Mouse (Mus musculus) lung, embryonic 15.5 days (tissue): ENCODE measurements at regions not wholly inside any gene's neighbourhood (a gene's known extent, or its start where the extent isn't known, plus 50 kb on each side); places are given as distances from the start of the nearest gene placed in this dataset.

ENCODE experiments used
- ATAC-seq: fragments of 200-750 bp; cut with Nextera tagmentation; 2 replicates; pipeline ENCODE4 v1.8.0; 2017; ENCODE audit warnings: moderate number of reproducible peaks, borderline replicate concordance; ENCODE audit not compliant: low FRiP score, low TSS enrichment; ENCODE audit errors: extremely low read depth
- H3K27ac ChIP-seq: fragments of 300-500 bp; sonication (generic); 2 replicates; pipeline ENCODE4 v1.5.1; 2015; ENCODE audit warnings: moderate library complexity, mild to moderate bottlenecking, inconsistent platforms
- H3K27me3 ChIP-seq: fragments of 300-500 bp; sonication (generic); 2 replicates; pipeline ENCODE4 v1.6.1; 2015; ENCODE audit warnings: inconsistent platforms
- H3K36me3 ChIP-seq: fragments of 300-500 bp; sonication (generic); 2 replicates; pipeline ENCODE4 v1.6.1; 2015; ENCODE audit warnings: inconsistent platforms
- H3K4me1 ChIP-seq: fragments of 300-500 bp; sonication (generic); 2 replicates; pipeline ENCODE4 v1.6.1; 2015; ENCODE audit warnings: inconsistent platforms
- H3K4me2 ChIP-seq: fragments of 300-500 bp; sonication (generic); 2 replicates; pipeline ENCODE4 v1.6.1; 2015; ENCODE audit warnings: inconsistent platforms, mild to moderate bottlenecking, moderate library complexity
- H3K4me3 ChIP-seq: fragments of 300-500 bp; sonication (generic); 2 replicates; pipeline ENCODE4 v1.5.1; 2015; ENCODE audit warnings: mild to moderate bottlenecking, inconsistent platforms
- H3K9ac ChIP-seq: fragments of 300-500 bp; sonication (generic); 2 replicates; pipeline ENCODE4 v1.6.1; 2015; ENCODE audit warnings: inconsistent platforms
- H3K9me3 ChIP-seq: fragments of 300-500 bp; sonication (generic); 2 replicates; pipeline ENCODE4 v1.6.1; 2016; ENCODE audit warnings: inconsistent platforms
- WGBS: fragments of 180-500 bp; shearing (Covaris S2); methylation state at CpG from one replicate; pipeline ENCODE4 v1.1.7; 2015; 5-methylcytosine and 5-hydroxymethylcytosine counted together

GRCm38 (mm10) chr3:41444243-41444753 lies 111.2 kb upstream of the Jade1 start:
- no peaks in the 10 kb centered on the region for H3K4me1 ChIP-seq
- 86% methylated on average over 9 of the region's 9 CpGs for WGBS
- H3K9me3 ChIP-seq, result no peaks in the 10 kb centered on the region
- no peaks in the 10 kb centered on the region for H3K36me3 ChIP-seq
- H3K4me3 ChIP-seq, result no peak overlapping the region
- H3K27ac ChIP-seq, result no peak overlapping the region
- no peak for ATAC-seq
- H3K27me3 ChIP-seq, result no peaks in the 10 kb centered on the region
- H3K9ac ChIP-seq, result no peak overlapping the region
- no peak overlapping the region for H3K4me2 ChIP-seq

- Histone ChIP-seq H3K4me3 (no peak overlapping the region), H3K9me3 (no peaks in the 10 kb centered on the region), H3K36me3 (no peaks in the 10 kb centered on the region), H3K4me2 (no peak overlapping the region), H3K4me1 (no peaks in the 10 kb centered on the region), H3K27ac (no peak overlapping the region), H3K9ac (no peak overlapping the region), H3K27me3 (no peaks in the 10 kb centered on the region)
- 83% methylated on average over 8 of the region's 8 CpGs for WGBS
- ATAC-seq, result no peak
Observed at GRCm38 (mm10) chr3:41436238-41436637, 119.3 kb upstream of the Jade1 start.

GRCm38 (mm10) chr3:41433106-41433505 lies 122.4 kb upstream of the Jade1 start:
- Histone ChIP-seq H3K9me3 (no peaks in the 10 kb centered on the region), H3K4me1 (no peaks in the 10 kb centered on the region), H3K4me2 (no peak overlapping the region), H3K9ac (no peak overlapping the region), H3K27ac (no peak overlapping the region), H3K36me3 (no peaks in the 10 kb centered on the region), H3K27me3 (no peaks in the 10 kb centered on the region), H3K4me3 (no peak overlapping the region)
- no peak for ATAC-seq
- 50% methylated on average over 3 of the region's 3 CpGs for WGBS

GRCm38 (mm10) chr3:41432376-41432775 lies 123.2 kb upstream of the Jade1 start:
- Histone ChIP-seq H3K4me1 (no peaks in the 10 kb centered on the region), H3K27me3 (no peaks in the 10 kb centered on the region), H3K27ac (no peak overlapping the region), H3K4me3 (no peak overlapping the region), H3K9ac (no peak overlapping the region), H3K4me2 (no peak overlapping the region), H3K9me3 (no peaks in the 10 kb centered on the region), H3K36me3 (no peaks in the 10 kb centered on the region)
- WGBS, result 68% methylated on average over 5 of the region's 5 CpGs
- no peak for ATAC-seq

- Histone ChIP-seq H3K9me3 (no peaks in the 10 kb centered on the region), H3K27me3 (no peaks in the 10 kb centered on the region; the same call in 1 of the 2 replicates), H3K4me2 (no peak overlapping the region), H3K4me3 (no peak overlapping the region), H3K36me3 (no peaks in the 10 kb centered on the region), H3K4me1 (no peaks in the 10 kb centered on the region), H3K9ac (no peak overlapping the region), H3K27ac (no peak overlapping the region)
- WGBS, result 28% methylated on average over 3 of the region's 3 CpGs
- no peak for ATAC-seq
Observed at GRCm38 (mm10) chr3:41430191-41430590, 125.3 kb upstream of the Jade1 start.

- H3K36me3 ChIP-seq, result no peaks in the 10 kb centered on the region
- H3K9me3 ChIP-seq, result no peaks in the 10 kb centered on the region
- no peak overlapping the region for H3K4me2 ChIP-seq
- no peak overlapping the region for H3K9ac ChIP-seq
- WGBS, result 82% methylated on average over 3 of the region's 3 CpGs
- no peak overlapping the region for H3K4me3 ChIP-seq
- peaks cover 7% of the 10 kb centered on the region; the same call in 1 of the 2 replicates for H3K4me1 ChIP-seq
- H3K27me3 ChIP-seq, result no peaks in the 10 kb centered on the region; the same call in 1 of the 2 replicates
- no peak overlapping the region for H3K27ac ChIP-seq
- no peak for ATAC-seq
Observed at GRCm38 (mm10) chr3:41426946-41427345, 128.6 kb upstream of the Jade1 start.

GRCm38 (mm10) chr3:41425863-41426262 lies 129.7 kb upstream of the Jade1 start:
- no peak overlapping the region for H3K4me3 ChIP-seq
- 68% methylated on average over 8 of the region's 8 CpGs for WGBS
- H3K27me3 ChIP-seq, result no peaks in the 10 kb centered on the region; the same call in 1 of the 2 replicates
- no peak overlapping the region for H3K27ac ChIP-seq
- no peaks in the 10 kb centered on the region for H3K36me3 ChIP-seq
- H3K4me1 ChIP-seq, result peaks cover 7% of the 10 kb centered on the region; the same call in 1 of the 2 replicates
- no peaks in the 10 kb centered on the region for H3K9me3 ChIP-seq
- no peak overlapping the region for H3K4me2 ChIP-seq
- H3K9ac ChIP-seq, result no peak overlapping the region
- ATAC-seq, result no peak

- 16% methylated on average over 10 of the region's 10 CpGs for WGBS
- no peaks in the 10 kb centered on the region; the same call in 1 of the 2 replicates for H3K27me3 ChIP-seq
- no peak overlapping the region for H3K27ac ChIP-seq
- no peak overlapping the region for H3K4me3 ChIP-seq
- peaks cover 7% of the 10 kb centered on the region; the same call in 1 of the 2 replicates for H3K4me1 ChIP-seq
- ATAC-seq, result no peak
- H3K36me3 ChIP-seq, result no peaks in the 10 kb centered on the region
- no peaks in the 10 kb centered on the region for H3K9me3 ChIP-seq
- H3K4me2 ChIP-seq, result no peak overlapping the region
- no peak overlapping the region for H3K9ac ChIP-seq
Observed at GRCm38 (mm10) chr3:41424142-41424939, 131.2 kb upstream of the Jade1 start.

- no peak overlapping the region for H3K4me3 ChIP-seq
- peaks cover 7% of the 10 kb centered on the region; the same call in 1 of the 2 replicates for H3K4me1 ChIP-seq
- WGBS, result 67% methylated on average over 5 of the region's 5 CpGs
- no peak overlapping the region for H3K27ac ChIP-seq
- H3K27me3 ChIP-seq, result no peaks in the 10 kb centered on the region; the same call in 1 of the 2 replicates
- no peaks in the 10 kb centered on the region for H3K36me3 ChIP-seq
- H3K4me2 ChIP-seq, result no peak overlapping the region
- ATAC-seq, result no peak
- no peak overlapping the region for H3K9ac ChIP-seq
- no peaks in the 10 kb centered on the region for H3K9me3 ChIP-seq
Observed at GRCm38 (mm10) chr3:41423630-41424029, 131.9 kb upstream of the Jade1 start.

- H3K4me2 ChIP-seq, result no peak overlapping the region
- no peaks in the 10 kb centered on the region for H3K36me3 ChIP-seq
- no peak for ATAC-seq
- no peak overlapping the region for H3K4me3 ChIP-seq
- no peaks in the 10 kb centered on the region; the same call in 1 of the 2 replicates for H3K27me3 ChIP-seq
- no peaks in the 10 kb centered on the region for H3K9me3 ChIP-seq
- no peak overlapping the region for H3K9ac ChIP-seq
- H3K4me1 ChIP-seq, result peaks cover 7% of the 10 kb centered on the region; the same call in 1 of the 2 replicates
- 24% methylated on average over 14 of the region's 14 CpGs for WGBS
- no peak overlapping the region for H3K27ac ChIP-seq
Observed at GRCm38 (mm10) chr3:41422615-41423579, 132.6 kb upstream of the Jade1 start.

GRCm38 (mm10) chr3:41413771-41414170 lies 141.8 kb upstream of the Jade1 start:
- WGBS, result 91% methylated on average over 1 of the region's 1 CpGs
- no peak for ATAC-seq
- Histone ChIP-seq H3K4me3 (no peak overlapping the region), H3K36me3 (no peaks in the 10 kb centered on the region), H3K4me1 (peaks cover 6% of the 10 kb centered on the region), H3K27ac (no peak overlapping the region), H3K9ac (no peak overlapping the region), H3K27me3 (no peaks in the 10 kb centered on the region), H3K4me2 (no peak overlapping the region), H3K9me3 (no peaks in the 10 kb centered on the region)
